Mouse (Mus musculus) myocyte (in vitro differentiated cells): ENCODE data around the gene Nfkbib.

ENCODE experiments used
- E2F4 ChIP-seq: IDR thresholded peaks from one replicate; pipeline ENCODE4 v1.6.1; 2011; ENCODE audit warnings: mild to moderate bottlenecking, control low read depth, moderate library complexity; ENCODE audit not compliant: insufficient read depth
- MYOG ChIP-seq, 3 experiments: IDR thresholded peaks; one replicate each; pipeline ENCODE4 v1.6.1; 2011; ENCODE audit warnings: control low read depth in 2 of 3, low read depth in 2 of 3, mild to moderate bottlenecking in 2 of 3; ENCODE audit not compliant: insufficient read length in 2 of 3, control insufficient read depth in 1 of 3, insufficient read depth in 1 of 3
- POLR2A ChIP-seq: IDR thresholded peaks from one replicate; pipeline ENCODE4 v1.6.1; 2011; ENCODE audit warnings: low read depth, mild to moderate bottlenecking, control low read depth, moderate library complexity; ENCODE audit not compliant: insufficient read length
- POLR2AphosphoS2 ChIP-seq: IDR thresholded peaks from one replicate; pipeline ENCODE4 v1.6.1; 2011; ENCODE audit warnings: low read depth, control low read depth; ENCODE audit not compliant: insufficient read length
- TCF12 ChIP-seq: IDR thresholded peaks from one replicate; pipeline ENCODE4 v1.6.1; 2011; ENCODE audit warnings: mild to moderate bottlenecking, control low read depth; ENCODE audit not compliant: poor library complexity, insufficient read depth, severe bottlenecking

DNA sequence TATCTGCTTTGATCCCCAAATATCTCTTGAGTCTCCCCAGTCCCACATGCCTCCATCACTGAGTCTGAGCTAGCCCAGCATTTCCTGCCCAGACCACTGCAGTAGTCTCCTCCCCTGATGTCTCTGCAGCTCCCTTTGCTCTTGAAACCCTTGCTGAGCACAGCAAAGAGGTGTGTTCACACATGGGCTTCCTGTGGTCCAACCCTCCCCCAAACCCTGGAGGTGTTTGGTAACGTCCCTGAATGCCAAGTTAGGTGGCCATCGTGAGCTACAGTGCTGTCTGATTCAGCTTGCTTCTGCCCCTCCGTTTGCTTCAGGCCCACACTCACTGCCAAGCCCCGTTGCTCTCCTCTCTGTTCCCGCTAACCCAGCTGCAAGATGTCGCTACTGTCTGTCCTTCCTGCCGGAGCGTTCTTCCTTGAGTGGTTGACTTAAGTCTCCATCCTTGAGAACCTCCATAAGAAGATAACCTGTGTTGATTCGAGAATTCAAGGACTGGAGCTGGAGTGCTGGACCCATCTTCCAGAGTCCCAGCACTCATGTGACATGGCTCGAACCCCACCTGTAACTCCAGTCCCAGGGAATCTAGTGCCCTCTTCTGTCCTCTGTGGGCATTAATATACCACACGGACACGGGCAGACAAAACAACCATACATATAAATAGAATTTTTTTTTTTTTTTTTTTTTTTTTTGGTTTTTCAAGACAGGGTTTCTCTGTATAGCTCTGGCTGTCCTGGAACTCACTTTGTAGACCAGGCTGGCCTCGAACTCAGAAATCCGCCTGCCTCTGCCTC, 25.3 kb upstream of the Nfkbib start:
- no peak for TF ChIP-seq E2F4
- TF ChIP-seq POLR2A: no peak
- no peak for TF ChIP-seq MYOG (IDR thresholded peaks at IDR 0.05; ENCODE audit: control insufficient read depth in 1 of 3, insufficient read depth in 1 of 3, insufficient read length in 2 of 3, low read depth in 2 of 3)
- no peak for TF ChIP-seq TCF12
- no peak for TF ChIP-seq POLR2AphosphoS2
